Mouse (Mus musculus): Measurements from ENCODE around the gene Ecpas. TPM values are rescaled to one million over a fixed set of nuclear protein-coding genes. Genes with fewer than 3 reads are reported as not detected.

Gene Ecpas
- polyA plus RNA-seq, 1 experiment = 10.4 TPM

DNA sequence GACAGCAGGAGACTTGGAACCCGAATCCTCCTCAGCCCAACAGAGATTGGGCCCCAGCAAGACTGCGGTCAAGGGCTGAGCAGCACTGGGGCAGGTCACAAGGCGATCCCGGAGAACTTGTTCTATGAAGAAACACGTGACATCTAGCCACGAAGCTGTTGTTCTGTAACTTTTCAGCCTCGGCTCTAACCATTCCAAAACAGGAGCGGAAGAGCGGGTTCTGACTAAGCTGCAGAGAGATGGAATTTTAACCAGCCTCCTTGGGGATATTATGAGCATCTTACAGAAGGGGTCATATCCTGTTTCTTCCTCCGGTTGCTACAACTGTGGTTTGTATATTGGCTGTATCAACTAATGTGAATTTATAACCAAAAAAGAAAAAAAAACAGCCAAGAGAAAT lies 163.4 kb downstream of the Ecpas start:
- Histone ChIP-seq H3K27ac (ENCODE audit: insufficient read depth, low read depth, low read length) (no peak overlapping the region; the same call in 1 of the 2 replicates), H3K27me3 (replicated peaks; ENCODE audit: control insufficient read depth, insufficient read depth, low read length) (no peaks in the 10 kb centered on the region), H3K4me1 (ENCODE audit: control insufficient read depth, insufficient read depth, low read length) (0 out of 2 replicates have a peak, but pooled peaks cover 2% of the 10 kb centered on the region), H3K36me3 (ENCODE audit: control insufficient read depth, insufficient read depth, low read length) (no peaks in the 10 kb centered on the region), H3K4me3 (ENCODE audit: insufficient read depth, low read depth, low read length) (no peak overlapping the region)
- WGBS = 36% methylated on average over 10 of the region's 10 CpGs
- TF ChIP-seq POLR2A (IDR thresholded peaks at IDR 0.05; ENCODE audit: low read depth, low read length) = no peak
- TF ChIP-seq CTCF (conservative IDR thresholded peaks at IDR 0.05; ENCODE audit: insufficient read depth, insufficient read length, low read depth, low read length) = no peak
- peak; percentile 63 for DNase-seq

Other genes with a start within 250 kb of the Ecpas start
- gene Olfr267, start 125.0 kb downstream of the Ecpas start, polyA plus RNA-seq (2012; rRNA removed) = not detected in 2 replicates
- 0.11 TPM in 1 of 2 replicates, not detected in the other for gene Zkscan16, start 30.9 kb upstream of the Ecpas start, polyA plus RNA-seq (2012; rRNA removed)
- 2.8 and 3.5 TPM in 2 replicates for gene Ptgr1, start 74.4 kb upstream of the Ecpas start, polyA plus RNA-seq (2012; rRNA removed)
- gene Dnajc25, start 82.3 kb upstream of the Ecpas start, polyA plus RNA-seq (2012; rRNA removed) = 2.7 and 3.1 TPM in 2 replicates
- gene Gm20503, start 90.5 kb upstream of the Ecpas start, polyA plus RNA-seq (2012; rRNA removed) = not detected in 2 replicates
- gene Gng10, start 122.3 kb upstream of the Ecpas start, polyA plus RNA-seq (2012; rRNA removed) = 6.4 and 7.1 TPM in 2 replicates
- not detected in 2 replicates for gene AI481877, start 226.2 kb upstream of the Ecpas start, polyA plus RNA-seq (2012; rRNA removed)

Measured in kidney, adult 2 months (tissue).